Mouse (Mus musculus) lung, adult 2 months (tissue): ENCODE measurements around the gene Lypla2.

ENCODE experiments used
- CTCF ChIP-seq: fragments of 200-500 bp; IDR thresholded peaks from 2 replicates; pipeline ENCODE4 v1.5.1; 2011; ENCODE audit warnings: mild to moderate bottlenecking, low read length, control low read depth; ENCODE audit not compliant: insufficient read depth
- POLR2A ChIP-seq: fragments of 200-500 bp; IDR thresholded peaks from 2 replicates; pipeline ENCODE4 v1.6.1; 2011; ENCODE audit warnings: low read depth, mild to moderate bottlenecking, control low read depth, low read length, borderline replicate concordance; ENCODE audit errors: extremely low read depth

DNA sequence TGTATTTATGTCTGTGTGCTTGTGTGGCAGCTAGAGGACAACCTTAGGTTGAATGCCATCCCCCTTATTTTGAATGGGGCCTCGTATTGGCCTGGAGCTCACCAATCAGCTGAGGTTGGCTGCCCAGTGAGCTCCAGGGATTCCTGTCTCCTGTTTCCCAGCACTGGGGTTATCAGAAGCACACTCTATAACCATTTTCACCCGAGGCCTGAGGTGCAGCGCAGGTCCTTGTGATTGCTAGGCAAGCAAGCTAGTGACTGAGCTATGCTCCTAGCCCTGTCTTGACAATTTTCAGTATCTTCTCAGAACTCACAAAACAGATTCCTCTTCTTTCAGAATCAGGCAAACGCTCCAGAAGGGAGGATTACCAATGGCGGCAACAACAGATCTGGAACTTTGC lies 12.1 kb upstream of the Lypla2 start:
- TF ChIP-seq POLR2A (no peak), CTCF (no peak)
